Mouse (Mus musculus): Measurements from ENCODE around the gene BC030867. TPM values are rescaled to one million over a fixed set of nuclear protein-coding genes. Genes with fewer than 3 reads are reported as not detected.

The BC030867 gene
- total and polyA plus RNA-seq, 3 experiments: 0.35 to 1.2 (median 0.93) TPM

DNA sequence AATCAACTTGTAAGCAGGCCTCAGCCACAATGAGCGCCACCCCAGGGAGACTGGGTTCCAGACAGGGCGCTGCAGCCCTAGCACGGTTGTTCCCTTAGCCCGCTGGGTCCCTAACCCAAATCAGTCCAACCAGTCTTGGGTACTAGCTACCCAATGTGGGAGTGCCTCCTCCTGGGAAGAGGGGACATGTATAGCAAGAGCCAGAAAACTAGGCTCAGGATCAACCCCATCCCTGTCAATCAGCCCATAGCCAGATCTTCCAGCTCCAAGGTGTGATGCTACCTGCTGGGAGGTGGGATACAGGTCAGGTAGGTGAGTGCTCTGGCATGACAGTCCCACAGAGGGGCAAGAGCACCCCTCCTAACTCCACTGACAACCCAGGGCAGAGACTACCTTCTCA lies 41.5 kb downstream of the BC030867 start:
- DNase-seq: no peak

DNA sequence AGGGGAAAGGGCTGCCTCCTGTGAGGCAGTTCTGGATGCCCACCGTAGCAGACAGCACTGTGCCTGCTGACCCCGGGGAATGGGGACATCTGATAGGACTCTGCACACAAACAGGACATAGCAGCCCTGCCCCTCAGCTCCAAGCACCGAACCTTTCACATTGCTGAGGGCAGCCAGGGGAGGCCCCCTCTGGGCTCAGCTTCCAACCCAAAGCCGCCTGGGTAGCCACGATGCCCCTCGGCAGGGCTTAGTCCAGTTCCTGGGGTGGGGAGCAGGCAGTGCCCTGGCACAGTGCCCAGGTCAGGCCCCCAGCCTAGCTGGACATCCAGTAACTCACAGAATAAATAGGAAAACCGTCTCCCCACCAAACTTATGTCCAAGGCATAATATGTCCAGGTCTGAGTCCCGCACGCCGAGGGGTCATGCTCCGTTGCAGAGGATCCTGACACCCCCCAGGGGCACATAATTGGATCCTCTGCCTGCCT lies 42.4 kb downstream of the BC030867 start:
- peak; percentile 9 for DNase-seq

DNA sequence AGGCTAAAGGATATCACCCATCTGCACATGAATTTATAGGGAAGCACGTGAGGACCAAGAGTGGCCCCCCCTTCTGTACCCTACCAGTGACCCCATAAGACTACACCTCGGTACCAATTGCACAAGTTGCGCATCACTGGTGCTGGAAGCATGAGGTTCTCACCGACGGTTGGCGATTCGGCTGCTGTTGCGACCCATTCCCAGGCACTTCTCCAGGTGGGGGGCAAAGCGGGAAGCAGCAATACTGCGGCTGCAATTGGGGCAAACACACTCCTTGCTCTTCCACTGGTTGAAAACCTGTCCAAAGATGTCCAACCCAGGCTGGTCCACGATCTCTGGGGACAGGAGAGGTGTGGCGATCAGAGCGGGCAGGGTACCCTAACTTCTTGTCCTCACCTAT lies 45.3 kb downstream of the BC030867 start:
- no peak for DNase-seq

DNA sequence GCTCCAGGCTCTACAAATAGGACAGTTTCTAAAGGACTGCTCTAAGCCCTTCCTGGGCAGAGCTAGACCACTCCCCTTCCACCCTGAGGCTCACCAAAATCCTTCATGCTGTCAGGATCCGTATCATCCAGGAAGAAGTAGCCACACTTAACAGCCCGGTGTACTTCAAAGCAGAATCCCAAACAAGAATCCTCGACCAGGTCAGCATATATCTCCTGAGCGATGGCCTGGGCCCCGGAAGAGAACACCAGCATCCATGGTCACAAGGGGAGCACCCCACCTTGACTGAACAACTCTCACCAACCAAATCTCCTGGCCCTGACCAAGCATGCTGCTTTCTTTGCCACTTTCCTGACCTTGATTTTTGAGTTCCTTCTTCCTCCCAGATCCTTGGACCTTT lies 45.7 kb downstream of the BC030867 start:
- DNase-seq: no peak

DNA sequence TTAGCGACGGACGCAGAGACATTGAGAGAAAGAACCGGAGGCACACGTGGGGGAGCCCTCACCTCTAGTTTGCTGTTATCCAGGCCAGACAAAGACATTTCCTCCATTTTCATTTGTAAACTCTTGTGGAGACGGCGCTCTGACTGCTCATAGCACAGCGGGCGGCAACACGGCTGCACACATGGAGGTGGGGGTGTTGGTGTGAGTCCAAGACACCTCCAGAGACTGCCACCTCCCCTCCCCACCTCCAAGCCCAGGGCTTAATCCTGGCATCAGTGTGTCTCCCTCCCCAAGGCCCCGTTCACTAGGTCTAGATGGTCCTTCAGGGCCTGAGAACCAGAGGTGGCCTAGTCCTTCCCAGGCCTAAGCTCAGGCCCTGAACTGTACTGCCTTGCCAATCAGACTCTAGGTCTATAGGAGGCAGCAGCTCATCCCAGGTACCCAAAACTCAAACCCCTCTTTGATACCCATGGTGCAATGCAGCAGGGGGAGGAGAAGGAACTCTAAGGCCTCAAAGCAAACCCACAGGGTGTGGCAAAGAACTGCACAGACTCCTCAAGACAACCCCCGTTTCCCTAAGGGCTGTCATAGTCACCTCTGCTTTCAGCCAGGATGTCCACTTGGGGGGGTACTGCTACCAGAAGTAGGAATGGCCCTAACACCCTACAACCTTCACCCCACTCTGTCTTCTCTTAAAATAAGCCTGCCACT lies 46.4 kb downstream of the BC030867 start:
- DNase-seq: no peak

DNA sequence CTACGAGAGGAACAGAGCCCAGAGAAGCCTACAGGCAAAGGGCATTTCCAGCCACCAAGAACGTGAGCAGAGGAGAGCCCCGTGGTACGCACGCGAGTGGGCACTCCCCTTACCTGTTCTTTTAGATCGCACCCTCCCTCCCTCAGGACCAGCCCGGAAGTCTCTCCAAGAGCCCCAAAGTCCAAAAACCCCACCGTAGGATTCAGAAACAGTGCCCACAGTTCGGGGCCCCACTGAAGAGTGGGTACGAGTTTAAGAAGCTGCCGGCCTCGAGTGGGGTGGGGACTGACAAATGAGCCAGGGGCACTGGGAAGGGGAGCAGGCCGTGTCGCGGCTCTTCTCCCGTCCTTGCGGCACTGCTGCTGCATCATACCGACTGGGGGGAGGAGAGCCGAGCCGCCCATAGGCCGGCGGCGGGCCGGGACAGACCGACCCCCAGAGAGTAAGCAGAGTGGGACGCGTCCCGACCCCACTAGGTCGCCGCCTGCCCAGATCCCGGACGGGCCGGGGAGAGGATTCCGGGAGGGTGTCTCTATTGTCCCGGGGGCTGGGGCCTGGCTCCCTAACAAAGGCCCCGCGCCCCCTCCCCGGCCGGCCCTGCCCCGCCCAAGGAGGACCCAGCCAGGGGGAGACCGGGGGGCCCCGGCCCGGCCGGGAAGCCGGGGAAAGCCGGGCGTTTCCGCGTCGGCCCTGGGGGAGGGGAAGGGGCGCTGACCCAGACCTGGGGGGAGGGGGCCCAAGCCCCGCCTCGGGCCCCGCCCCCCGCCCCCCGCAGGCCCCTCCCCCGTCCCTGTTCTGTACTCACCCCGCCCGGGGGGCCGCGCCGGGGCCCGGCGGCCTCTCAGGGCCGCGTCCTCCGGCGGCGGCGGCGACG lies 47.2 kb downstream of the BC030867 start:
- DNase-seq: peak; percentile 79

DNA sequence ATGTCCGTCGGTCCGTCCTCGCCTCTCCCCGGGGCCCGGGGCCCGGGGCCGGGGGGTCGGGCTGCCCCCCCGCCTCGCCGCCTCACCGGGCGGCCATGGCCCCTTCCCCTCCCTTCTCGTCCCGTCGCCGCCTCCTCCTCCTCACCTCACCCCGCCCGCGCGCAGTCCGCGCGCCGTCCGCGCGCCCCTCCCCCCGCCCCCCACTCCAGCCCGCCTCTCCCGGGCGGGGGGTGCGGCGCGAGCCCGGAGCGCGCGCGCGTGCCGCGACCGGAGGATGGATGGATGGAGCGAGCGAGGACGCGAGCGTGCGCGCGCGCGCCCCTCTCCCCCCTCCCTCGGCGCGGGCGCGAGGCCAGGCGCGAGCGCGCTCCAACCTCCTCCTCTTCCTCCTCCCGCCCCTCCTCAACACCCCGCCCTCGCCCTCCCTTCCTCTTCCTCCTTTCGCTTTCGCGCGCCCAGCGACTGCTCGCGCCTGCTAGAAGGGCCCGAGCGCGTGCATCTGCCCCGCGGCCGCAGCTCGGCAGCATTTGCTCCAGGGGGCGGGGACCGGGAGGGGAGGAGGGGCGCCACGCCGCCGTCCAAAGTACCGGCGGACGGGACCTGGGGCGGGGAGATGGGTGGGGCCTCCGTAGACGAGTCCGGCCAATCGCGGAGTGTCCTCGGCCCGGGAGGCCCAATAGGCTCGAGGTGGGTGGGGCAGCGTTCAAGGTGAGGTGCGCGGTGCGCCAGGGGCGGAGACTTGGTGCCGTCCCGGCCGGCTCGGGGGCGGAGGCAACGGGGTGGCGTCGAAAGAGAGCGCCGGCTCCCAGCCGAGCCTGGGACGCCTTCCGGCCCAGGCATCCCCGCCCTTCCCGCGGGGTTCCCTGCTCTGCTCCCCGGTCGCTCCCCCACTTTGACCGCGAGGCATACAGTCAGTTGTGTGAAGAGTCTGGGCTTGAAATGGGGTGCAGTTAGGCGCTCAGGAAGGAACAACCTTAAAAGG lies 48.1 kb downstream of the BC030867 start, which contains the start of gene Atxn7l3:
Atxn7l3 (minus strand) TSS at position 141 of the 982 bp plus-strand sequence.
- peak; percentile 100 for DNase-seq

DNA sequence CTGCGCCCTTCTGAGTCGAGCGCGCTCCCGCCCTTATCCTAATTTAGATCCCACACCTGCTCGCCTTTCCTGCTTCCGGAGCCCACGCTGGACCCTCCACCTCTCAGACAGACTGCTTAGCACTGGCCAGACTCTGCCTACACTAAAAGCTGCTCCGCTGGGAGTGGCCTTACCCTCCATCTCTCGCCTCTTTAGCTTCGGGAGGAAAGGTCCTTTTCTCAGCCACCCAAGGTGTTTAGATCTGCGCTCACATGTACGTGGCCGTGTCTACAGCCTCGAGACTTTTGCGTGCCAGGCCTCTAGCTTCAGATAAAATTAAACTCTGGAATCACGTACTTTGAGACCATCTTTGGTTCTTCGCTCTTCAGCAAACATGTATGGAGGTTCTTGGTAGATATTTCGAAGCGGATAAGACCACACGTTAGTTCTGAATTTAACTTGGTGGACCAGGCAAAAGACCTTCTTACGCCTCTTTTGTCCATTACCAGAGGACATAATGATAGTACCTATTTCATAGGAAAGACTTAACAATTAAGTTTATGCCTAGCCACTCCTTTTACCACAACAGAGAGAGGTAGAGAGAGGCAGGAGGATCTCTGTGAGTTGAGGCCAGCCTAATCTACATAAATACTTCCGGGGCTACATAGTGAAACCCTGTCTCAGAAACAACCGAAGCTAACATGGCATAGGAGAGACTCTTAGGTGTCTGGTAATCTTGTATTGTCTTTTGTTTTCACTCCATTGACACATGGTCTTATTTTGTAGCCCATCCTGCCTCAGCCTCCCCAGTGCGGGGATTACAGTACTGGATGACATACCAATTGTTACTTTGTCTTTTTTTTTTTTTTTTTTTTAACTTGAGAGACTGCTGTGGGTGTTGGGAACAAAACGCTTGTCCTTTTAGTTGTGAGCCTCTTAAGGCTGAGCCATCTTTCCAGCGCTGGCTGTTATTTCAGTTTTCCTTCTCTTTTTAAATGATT lies 49.2 kb downstream of the BC030867 start:
- DNase-seq: no peak

DNA sequence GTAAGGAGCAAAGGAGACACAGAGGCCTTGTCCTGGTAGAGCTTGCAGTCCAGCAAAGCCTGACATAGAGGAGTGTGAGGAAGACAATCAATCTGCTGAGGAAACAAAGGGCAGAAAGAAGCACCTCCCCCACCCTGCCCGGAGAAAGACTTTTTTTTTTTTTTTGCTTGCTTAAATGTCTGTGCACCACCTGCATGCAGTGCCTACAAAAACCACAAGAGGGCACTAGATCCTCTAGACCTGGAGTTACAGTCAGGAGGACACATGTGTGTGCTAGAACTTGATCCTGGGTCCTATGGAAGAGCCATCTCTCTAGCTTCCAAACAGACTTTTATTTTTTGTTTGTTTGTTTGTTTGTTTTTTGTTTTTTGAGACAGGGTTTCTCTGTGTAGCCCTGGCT lies 51.2 kb downstream of the BC030867 start:
- peak; percentile 23 for DNase-seq

DNA sequence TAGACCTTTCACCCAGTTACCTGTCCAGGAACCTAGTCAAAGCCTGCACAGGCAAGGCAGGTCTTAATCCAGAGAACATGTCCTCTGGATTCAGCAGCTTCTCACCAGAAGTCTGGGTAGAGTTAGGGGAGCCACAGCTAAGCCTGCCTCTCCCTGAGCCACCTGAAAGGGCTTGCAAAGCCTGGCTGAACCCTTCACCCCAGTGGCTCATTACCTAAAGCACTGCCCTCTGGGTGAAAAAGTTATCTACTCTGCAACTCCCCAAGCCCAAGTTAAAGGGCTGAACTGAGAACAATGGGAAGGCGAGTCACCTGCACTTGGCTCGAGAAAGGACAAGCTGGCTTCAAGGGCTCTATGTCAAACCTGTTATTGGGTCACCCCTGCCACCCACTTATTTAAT lies 55.5 kb downstream of the BC030867 start:
- no peak for DNase-seq

DNA sequence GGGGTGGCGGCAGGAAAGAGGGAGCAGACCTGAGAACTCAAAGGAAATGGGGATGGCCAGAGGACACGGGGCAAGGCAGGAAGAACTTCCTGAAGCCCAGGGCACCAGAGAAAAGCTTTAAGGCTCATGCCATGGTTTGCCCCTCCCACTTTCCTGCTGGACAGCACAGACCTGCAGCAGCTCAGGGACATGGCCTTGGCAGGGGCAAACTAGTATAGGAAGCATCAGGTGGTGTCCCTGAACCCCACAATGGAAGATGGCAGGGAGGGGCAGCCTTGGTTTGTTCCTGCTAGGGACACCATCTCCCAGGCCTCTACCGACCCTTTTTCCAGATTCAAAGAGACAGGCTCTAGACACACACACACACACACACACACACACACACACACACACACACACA lies 56.7 kb downstream of the BC030867 start:
- peak; percentile 64 for DNase-seq

DNA sequence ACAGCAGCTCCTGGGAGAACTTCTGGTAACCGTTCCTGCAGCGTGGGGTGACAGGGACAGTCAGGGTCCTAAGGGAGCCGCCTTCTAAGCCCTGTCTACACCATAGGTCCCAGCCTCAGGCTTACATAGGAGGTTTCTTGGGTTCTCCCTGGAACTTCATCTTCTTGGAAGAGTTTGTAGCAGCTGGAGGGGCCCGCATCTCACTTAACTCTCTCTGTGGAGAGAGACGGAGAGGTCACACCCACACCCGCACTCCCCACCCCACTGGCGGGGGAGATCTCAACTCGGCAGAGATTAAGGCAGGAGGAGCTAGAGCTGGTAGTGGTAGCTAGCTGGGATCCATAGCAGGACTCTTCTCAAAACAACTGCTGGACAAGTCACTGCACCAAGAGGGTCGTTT lies 59.4 kb downstream of the BC030867 start:
- no peak for DNase-seq

DNA sequence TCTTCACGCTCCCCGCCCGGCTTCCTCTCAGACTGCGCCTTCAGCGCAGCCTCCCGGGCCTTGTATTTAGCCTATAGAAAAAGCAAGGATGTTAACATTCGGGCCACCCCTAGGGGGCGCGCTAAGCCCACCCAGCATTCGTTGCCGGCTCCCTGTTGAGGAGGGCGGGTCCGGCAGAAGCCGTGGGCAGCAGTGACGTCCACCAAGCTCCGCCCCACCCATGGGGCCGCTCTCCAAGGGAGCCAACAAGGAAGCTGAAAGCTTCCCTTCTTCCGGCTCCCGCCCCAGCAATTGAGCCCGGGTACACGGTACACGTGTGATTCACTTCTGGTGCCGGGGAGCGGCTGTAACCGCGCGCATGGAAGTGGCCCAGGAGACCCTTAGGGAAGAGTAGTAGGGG lies 60.3 kb downstream of the BC030867 start:
- DNase-seq: peak; percentile 98

DNA sequence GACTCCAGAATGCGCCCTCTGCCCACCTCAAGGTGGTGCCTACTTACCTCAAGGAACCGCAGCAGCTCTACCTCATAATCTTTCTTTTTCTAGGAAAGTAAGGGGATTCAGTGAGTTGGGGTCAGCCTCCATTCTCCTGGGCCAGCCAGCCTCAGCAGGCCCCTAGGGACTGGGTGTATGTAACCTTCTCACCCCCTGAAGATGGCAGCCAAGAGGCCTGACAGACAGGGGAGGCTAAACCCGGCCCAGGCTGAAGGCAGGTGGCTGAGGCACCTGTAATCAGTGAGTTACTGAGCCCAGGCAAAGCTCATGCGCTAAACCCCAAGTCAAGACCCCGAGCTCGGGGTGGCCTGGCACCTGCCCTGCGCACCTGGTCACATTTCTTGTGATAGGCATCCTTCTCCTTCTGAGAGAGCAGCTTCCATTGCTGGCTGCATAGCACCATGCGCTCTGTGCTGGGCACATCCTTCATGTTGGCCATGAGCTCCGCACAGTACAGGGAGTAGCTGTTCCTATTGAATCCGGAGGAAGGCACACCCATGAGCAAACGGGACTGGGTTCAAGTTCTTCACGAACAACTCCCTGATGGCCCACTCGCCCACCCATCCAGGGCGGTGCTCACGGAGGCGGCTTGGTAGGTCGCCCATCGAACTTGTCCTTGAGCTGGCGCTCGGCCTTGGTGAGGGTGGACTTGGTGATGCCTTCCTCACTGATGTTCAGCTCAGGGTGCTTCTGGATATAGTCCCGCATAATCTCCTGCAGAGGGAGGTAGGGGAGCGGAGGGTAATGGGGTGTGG lies 61.3 kb downstream of the BC030867 start:
- peak; percentile 68 for DNase-seq

DNA sequence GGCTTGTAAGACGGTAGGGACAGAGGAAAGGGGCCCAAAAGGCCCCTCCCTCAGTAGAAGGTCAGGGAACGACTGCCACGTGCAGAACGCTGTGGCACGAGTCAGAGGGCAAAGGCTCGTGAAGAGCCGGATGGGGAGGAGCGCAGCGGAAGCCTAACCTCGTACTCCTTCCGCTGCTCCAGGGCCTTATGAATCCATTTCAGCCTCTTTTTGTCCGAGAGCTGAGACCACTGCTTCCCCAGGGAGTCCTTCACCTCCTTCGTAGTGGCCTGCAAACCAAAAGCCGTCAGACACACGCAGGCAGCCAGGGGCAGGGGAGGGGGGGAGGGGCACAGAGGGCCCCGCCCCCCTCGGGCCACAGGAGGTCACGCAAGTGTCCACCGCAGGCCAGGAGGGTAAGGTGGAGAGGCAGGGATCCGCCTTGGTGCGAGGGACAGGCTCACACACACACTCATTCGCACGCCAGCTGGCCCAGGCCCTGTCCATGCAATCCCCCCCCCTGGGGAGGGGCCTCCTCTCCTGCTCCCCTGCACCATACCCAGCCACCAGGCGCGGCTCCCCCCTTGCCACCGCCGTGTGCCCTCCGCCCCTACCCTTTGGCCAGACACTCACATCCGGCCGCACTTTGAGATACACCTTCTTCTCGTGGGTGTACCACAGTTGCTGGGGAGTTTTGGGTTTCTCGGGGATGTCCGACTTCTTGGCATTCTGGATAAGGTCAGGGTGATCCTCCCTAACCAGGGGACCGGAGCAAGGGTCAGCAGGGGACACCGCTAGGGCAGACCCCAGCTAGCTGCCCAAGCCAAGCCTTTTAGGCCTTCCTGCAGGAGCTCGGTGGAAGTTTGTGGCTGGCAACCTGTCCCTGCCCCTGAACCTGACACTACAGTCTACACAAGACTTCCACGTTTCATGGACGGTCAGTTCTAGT lies 62.4 kb downstream of the BC030867 start:
- DNase-seq: peak; percentile 69

DNA sequence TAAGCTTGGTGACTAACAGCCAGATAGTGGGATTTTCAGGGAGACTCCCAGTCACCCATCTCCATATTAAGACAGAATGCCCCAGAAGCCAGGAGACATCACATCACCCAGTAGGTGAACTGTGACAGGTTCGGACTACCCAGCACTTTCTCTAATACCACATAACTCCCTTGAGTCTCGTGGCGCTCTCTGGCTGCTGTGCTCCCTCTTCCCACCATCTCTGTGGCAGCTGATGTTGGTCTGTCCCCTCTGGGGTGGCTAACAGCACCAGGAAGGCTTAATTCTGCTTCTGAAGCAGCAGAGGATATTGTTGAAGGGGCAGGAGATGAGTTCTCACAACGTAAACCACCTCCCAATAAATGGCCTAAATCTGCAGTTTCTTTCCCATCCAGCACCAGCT lies 63.3 kb downstream of the BC030867 start:
- peak; percentile 6 for DNase-seq

DNA sequence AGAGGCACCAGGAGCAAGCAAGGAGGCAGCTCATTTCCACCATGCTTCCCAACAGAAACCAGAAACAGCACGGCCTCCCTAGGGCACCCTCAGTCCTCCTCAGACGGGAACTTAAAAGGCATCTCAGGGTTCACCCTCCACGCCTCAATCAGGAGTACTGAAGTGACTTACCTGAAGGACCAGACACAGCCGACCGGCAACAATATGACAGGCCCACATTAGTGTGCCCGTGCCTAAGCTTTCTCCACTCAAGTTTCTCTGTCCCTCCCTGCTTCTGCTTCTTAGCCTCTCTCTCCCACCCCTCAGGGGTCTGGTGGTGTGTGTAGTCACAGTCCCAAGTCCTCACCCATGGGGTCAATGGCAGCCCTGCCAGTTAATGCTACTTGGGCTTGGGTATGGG lies 63.9 kb downstream of the BC030867 start:
- no peak for DNase-seq

DNA sequence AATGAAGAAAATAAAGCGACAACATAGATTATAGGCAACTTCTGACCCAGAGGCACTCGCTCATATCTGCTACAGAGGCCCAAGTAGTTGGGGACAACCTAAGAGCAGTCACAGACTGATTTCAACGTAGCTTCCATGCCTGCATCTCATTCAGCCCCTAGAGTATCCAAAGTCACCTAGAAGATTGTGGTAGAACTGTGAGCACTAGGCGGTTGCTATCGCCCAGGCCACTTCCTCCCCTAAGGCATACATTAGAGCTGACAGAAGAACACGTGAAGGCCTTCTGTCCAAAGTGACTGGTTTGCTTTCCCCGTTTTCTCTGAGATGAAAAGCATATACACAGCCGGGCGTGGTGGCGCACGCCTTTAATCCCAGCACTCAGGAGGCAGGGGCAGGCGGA lies 65.6 kb downstream of the BC030867 start:
- DNase-seq: no peak
